Mouse (Mus musculus): Measurements from ENCODE around the gene Vmn2r12.
"Not testable (repeated sequence)": the region's sequence is repeated elsewhere in the genome, so short reads cannot be mapped to it uniquely, and the experiment has no call there.

The Vmn2r12 gene

DNA sequence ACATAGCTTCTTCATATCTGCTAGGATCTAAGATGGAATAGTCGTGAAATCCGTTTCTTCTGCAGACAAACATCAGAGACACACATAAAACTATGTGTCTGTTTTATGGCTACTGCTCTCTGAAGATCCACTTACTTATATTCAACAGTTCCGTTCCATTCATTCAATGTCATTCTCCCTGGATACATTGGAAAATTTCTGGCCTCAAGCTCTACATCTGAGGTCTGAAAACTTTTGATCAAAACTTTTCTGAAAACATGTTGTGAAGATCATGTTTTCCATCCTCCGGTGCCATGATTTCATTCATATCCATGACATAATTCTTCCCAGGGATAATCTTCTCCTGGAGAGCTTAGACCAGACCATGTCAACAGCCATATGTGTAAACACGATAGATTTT is at the start of gene Vmn2r12:
TSS of gene Vmn2r12 (minus strand) at position 101 of the 400 bp plus-strand sequence.
- not testable (repeated sequence) for DNase-seq (ENCODE audit: low spot score in 2 of 2)

DNA sequence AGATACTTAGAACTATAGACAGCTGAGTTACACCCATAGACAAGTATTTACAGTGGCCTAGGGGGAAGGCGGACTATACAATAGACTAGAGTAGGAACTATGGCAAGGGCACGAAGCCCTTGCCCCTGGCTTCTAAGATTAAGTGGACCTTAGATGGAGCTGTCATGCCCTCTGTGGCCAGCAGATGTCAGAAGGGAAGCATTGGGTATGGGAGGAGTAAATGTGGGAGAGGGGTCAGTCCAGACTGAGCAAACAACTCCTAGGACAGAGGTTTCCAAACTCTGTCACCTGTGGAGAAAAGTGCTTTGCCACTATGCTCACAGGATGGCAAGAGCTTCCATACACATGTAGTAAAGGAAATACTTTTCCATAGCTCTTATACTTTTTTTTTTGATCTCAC is 41.8 kb upstream of the Vmn2r12 start:
- DNase-seq (ENCODE audit: low spot score in 2 of 2): no peak

DNA sequence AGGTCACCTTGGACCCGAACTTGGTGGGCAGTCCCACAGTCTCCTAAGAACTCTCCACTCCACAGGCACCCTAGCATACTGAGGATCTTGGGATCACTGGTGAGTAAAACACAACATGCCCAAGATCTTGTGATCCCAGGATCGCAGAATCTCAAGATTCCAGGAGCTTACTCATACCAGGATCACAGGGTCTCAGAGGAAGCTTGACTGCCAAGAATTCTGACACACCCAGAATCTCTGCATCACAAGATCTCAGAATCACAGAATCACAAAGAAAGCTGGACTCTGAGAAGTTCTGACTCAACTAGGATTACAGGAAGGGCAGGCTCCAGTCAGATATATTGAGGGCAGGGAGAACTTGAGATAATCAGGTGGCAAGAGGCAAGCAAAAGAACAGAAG is 39.0 kb upstream of the Vmn2r12 start:
- DNase-seq (ENCODE audit: low spot score in 2 of 2): no peak

DNA sequence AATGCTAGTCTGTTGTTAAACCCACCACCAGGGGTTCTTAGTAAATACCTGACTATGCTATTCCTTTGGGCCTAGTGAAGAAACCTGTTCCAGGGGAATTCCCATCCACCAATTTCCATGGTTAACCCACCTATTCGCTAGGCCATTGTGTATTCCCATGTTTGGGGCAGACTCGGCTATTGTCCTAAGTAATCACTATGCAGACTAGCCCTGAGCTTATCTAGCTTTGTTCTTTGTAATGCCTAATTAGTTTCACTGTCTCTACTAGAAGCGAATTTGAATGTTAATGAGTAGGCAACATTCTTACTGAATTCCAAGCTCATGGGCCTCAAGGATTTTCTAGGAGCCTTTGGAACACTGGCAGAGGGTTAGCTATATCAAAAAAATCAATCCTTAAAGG is 1.3 kb downstream of the Vmn2r12 start:
- DNase-seq (ENCODE audit: low spot score in 2 of 2): not testable (repeated sequence)

DNA sequence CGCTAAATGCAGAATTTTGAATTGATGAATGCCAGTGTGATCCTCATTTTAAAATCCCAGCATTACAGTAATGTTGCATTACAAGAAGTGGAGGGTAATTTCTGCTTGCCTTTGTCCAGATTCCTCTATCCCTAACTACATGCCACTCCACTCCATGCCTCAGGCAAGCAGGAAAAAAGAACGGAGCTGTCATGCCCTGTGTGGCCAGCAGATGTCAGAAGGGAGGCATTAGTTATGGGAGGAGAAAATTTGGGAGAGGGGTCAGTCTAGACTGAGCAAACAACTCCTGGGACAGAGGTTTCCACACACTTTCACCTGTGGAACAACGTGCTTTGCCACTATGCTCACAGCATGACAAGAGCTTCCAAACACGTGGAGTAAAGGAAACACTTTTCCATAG is 25.7 kb downstream of the Vmn2r12 start:
- DNase-seq (ENCODE audit: low spot score in 2 of 2): not testable (repeated sequence)

DNA sequence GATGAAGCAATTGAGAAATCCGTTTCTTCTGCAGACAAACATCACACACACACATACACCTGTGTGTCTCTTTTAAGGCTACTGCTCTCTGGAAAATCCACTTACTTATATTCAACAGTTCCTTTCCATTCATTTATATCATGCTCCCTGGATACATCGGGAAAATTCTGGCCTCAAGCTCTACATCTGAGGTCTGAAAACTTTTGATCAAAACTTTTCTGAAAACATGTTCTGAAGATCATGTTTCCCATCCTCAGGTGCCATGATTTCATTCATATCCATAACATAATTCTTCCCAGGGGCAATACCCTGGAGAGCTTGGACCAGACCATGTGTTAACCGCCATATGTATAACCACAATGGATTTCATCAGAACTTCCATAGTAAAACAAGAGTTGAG is 38.3 kb downstream of the Vmn2r12 start, which contains the start of gene Vmn2r11:
TSS of gene Vmn2r11 (minus strand) at position 101 of the 400 bp plus-strand sequence.
- not testable (repeated sequence) for DNase-seq (ENCODE audit: low spot score in 2 of 2)

DNA sequence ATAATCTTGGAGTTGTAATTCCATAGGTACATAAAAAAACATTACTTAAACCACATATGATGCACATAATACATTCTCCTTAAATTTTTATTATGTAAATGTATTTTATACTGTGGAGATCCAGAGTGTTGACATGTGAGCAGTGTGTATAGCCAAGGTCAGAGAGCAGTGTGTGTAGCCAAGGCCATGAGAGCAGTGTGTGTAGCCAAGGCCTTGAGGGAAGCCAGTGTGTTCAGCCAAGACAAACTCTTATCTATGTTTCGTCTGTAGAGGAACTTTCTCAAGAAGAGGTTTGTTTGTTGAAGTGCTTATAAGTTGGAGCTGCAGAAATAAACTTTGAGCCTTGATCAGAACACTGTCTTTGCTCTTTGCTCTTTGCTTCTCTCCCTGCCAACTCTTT is 42.5 kb downstream of the Vmn2r12 start:
- no peak for DNase-seq (ENCODE audit: low spot score in 2 of 2)

Data from urinary bladder, postnatal 36 days (tissue).